Mouse (Mus musculus): ENCODE measurements around the gene Doxl2. TPM values are rescaled to one million over a fixed set of nuclear protein-coding genes. Genes with fewer than 3 reads are reported as not detected.
A peak's percentile ranks its signal among the peaks of the same experiment; 100 is the strongest.

Gene Doxl2
- total RNA-seq, 2 experiments from 2014 or later = not detected

GRCm38 (mm10) chr6:48986444-48986990 lies 11.8 kb downstream of the Doxl2 start, which contains the start of gene Svs1:
Svs1 (plus strand) TSS chr6:48986861.
- TF ChIP-seq CTCF (conservative IDR thresholded peaks at IDR 0.05) = no peak

GRCm38 (mm10) chr6:48989971-48990370 lies 15.2 kb downstream of the Doxl2 start:
- no peak for TF ChIP-seq CTCF (conservative IDR thresholded peaks at IDR 0.05)
- no peak overlapping the region for H3K27ac ChIP-seq
- no peak for DNase-seq (ENCODE audit: low spot score in 2 of 2)
- H3K4me3 ChIP-seq = no peak overlapping the region

More at GRCm38 (mm10) chr6:48986444-48986990, 11.8 kb downstream of the Doxl2 start, which contains the start of gene Svs1:
- no peak for DNase-seq (ENCODE audit: low spot score in 2 of 2)
- Histone ChIP-seq H3K27ac (no peak within 1 kb of the TSS), H3K4me3 (no peak within 1 kb of the TSS)

- Histone ChIP-seq H3K27ac (no peak overlapping the region), H3K4me3 (no peak overlapping the region)
- no peak for DNase-seq (ENCODE audit: low spot score in 2 of 2)
- TF ChIP-seq CTCF (conservative IDR thresholded peaks at IDR 0.05) = no peak
These were observed 17.2 kb downstream of the Doxl2 start for GRCm38 (mm10) chr6:48991991-48992390.

GRCm38 (mm10) chr6:48998186-48998585 lies 23.4 kb downstream of the Doxl2 start:
- Histone ChIP-seq H3K4me3 (no peak overlapping the region), H3K27ac (no peak overlapping the region)
- no peak for TF ChIP-seq CTCF (conservative IDR thresholded peaks at IDR 0.05)
- no peak for DNase-seq (ENCODE audit: low spot score in 2 of 2)

GRCm38 (mm10) chr6:48998796-48999195 lies 24.0 kb downstream of the Doxl2 start:
- no peak for TF ChIP-seq CTCF (conservative IDR thresholded peaks at IDR 0.05)
- Histone ChIP-seq H3K27ac (no peak overlapping the region), H3K4me3 (no peak overlapping the region)
- no peak for DNase-seq (ENCODE audit: low spot score in 2 of 2)

GRCm38 (mm10) chr6:49003381-49003780 lies 28.6 kb downstream of the Doxl2 start:
- H3K4me3 ChIP-seq = no peak overlapping the region
- DNase-seq (ENCODE audit: low spot score in 2 of 2) = no peak
- no peak overlapping the region for H3K27ac ChIP-seq
- TF ChIP-seq CTCF (conservative IDR thresholded peaks at IDR 0.05) = peak; percentile 73

GRCm38 (mm10) chr6:49007981-49008380 lies 33.2 kb downstream of the Doxl2 start:
- TF ChIP-seq CTCF (conservative IDR thresholded peaks at IDR 0.05) = peak; percentile 91
- peak; percentile 56 to 62 for DNase-seq (ENCODE audit: low spot score in 2 of 2)
- Histone ChIP-seq H3K27ac (no peak overlapping the region; the same call in 1 of the 2 replicates), H3K4me3 (peak overlapping the region; percentile 52)

- no peak overlapping the region; the same call in 1 of the 2 replicates for H3K27ac ChIP-seq
- TF ChIP-seq CTCF (conservative IDR thresholded peaks at IDR 0.05) = no peak
- no peak for DNase-seq (ENCODE audit: low spot score in 2 of 2)
- H3K4me3 ChIP-seq = peak overlapping the region; percentile 52
These were observed 33.8 kb downstream of the Doxl2 start for GRCm38 (mm10) chr6:49008420-49009160.

GRCm38 (mm10) chr6:49009161-49009555 lies 34.4 kb downstream of the Doxl2 start:
- no peak for TF ChIP-seq CTCF (conservative IDR thresholded peaks at IDR 0.05)
- H3K27ac ChIP-seq = no peak overlapping the region
- no peak for DNase-seq (ENCODE audit: low spot score in 2 of 2)
- no peak overlapping the region for H3K4me3 ChIP-seq

- H3K4me3 ChIP-seq = no peak overlapping the region
- H3K27ac ChIP-seq = no peak overlapping the region
- peak; percentile 57 for TF ChIP-seq CTCF (conservative IDR thresholded peaks at IDR 0.05)
- no peak for DNase-seq (ENCODE audit: low spot score in 2 of 2)
These were observed 34.9 kb downstream of the Doxl2 start for GRCm38 (mm10) chr6:49009665-49010064.

- H3K4me3 ChIP-seq = no peak overlapping the region
- no peak for TF ChIP-seq CTCF (conservative IDR thresholded peaks at IDR 0.05)
- no peak for DNase-seq (ENCODE audit: low spot score in 2 of 2)
- no peak overlapping the region for H3K27ac ChIP-seq
These were observed 36.4 kb downstream of the Doxl2 start for GRCm38 (mm10) chr6:49011191-49011590.

- no peak overlapping the region for H3K4me3 ChIP-seq
- TF ChIP-seq CTCF (conservative IDR thresholded peaks at IDR 0.05) = no peak
- no peak for DNase-seq (ENCODE audit: low spot score in 2 of 2)
- H3K27ac ChIP-seq = no peak overlapping the region
These were observed 38.3 kb downstream of the Doxl2 start for GRCm38 (mm10) chr6:49013023-49013422.

- no peak for TF ChIP-seq CTCF (conservative IDR thresholded peaks at IDR 0.05)
- H3K27ac ChIP-seq = no peak overlapping the region
- H3K4me3 ChIP-seq = no peak overlapping the region
- DNase-seq (ENCODE audit: low spot score in 2 of 2) = no peak
These were observed 38.7 kb downstream of the Doxl2 start for GRCm38 (mm10) chr6:49013458-49013857.

- TF ChIP-seq CTCF (conservative IDR thresholded peaks at IDR 0.05) = no peak
- H3K27ac ChIP-seq = no peak overlapping the region
- no peak for DNase-seq (ENCODE audit: low spot score in 2 of 2)
These were observed 42.4 kb downstream of the Doxl2 start for GRCm38 (mm10) chr6:49017150-49017549.

More at GRCm38 (mm10) chr6:49017150-49017549, 42.4 kb downstream of the Doxl2 start:
- no peak overlapping the region for H3K4me3 ChIP-seq

Measured in layer of hippocampus, adult 2 months (tissue).